Mouse (Mus musculus) gastrocnemius, postnatal 10 days (tissue): ENCODE data around the gene Tfpi. TPM values are rescaled to one million over a fixed set of nuclear protein-coding genes. Genes with fewer than 3 reads are reported as not detected.
"Not testable (repeated sequence)": the region's sequence is repeated elsewhere in the genome, so short reads cannot be mapped to it uniquely, and the experiment has no call there.

Source experiments
- DNase-seq: peaks from one replicate; pipeline ENCODE4 v3.0.0; 2021; ENCODE audit warnings: mixed read lengths
- long read RNA-seq, 2 experiments: library from polyadenylated mRNA; stranded (forward); transcript quantifications; one replicate each; pipeline ENCODE4 v2.0.0; 2021
- total RNA-seq, 2 experiments: library from RNA; stranded (reverse); gene quantifications; 2 replicates each; pipeline ENCODE4 v1.2.3; 2021

Tfpi gene
- total RNA-seq, result 10 to 100 TPM; 11.3 to 13.0 TPM
- long read RNA-seq, experiment 1, partial matches to known transcripts, result 2 of 12 reads
- long read RNA-seq, experiment 1, other reads (novel, unspliced or antisense), result 9 of 12 reads
- long read RNA-seq, experiment 2, partial matches to known transcripts, result 0 of 6 reads
- long read RNA-seq, experiment 2, other reads (novel, unspliced or antisense), result 5 of 6 reads

- no peak for DNase-seq
Measured at GRCm38 (mm10) chr2:84476577-84476976, at the start of gene Tfpi. Tfpi (minus strand) TSS chr2:84476775.

GRCm38 (mm10) chr2:84526221-84526620, 49.6 kb upstream of the Tfpi start:
- no peak for DNase-seq

- no peak for DNase-seq
Measured at GRCm38 (mm10) chr2:84525806-84526205, 49.2 kb upstream of the Tfpi start.

GRCm38 (mm10) chr2:84525047-84525446, 48.5 kb upstream of the Tfpi start:
- no peak for DNase-seq

GRCm38 (mm10) chr2:84523994-84524393, 47.4 kb upstream of the Tfpi start:
- no peak for DNase-seq

- DNase-seq, result no peak
Measured at GRCm38 (mm10) chr2:84523103-84523865, 46.7 kb upstream of the Tfpi start.

GRCm38 (mm10) chr2:84519514-84520067, 43.0 kb upstream of the Tfpi start:
- DNase-seq, result no peak

- DNase-seq, result no peak
Measured at GRCm38 (mm10) chr2:84518767-84519166, 42.2 kb upstream of the Tfpi start.

- DNase-seq, result no peak
Measured at GRCm38 (mm10) chr2:84513281-84513680, 36.7 kb upstream of the Tfpi start.

- no peak for DNase-seq
Measured at GRCm38 (mm10) chr2:84511508-84511907, 34.9 kb upstream of the Tfpi start.

- DNase-seq, result no peak
Measured at GRCm38 (mm10) chr2:84511036-84511435, 34.5 kb upstream of the Tfpi start.

- not testable (repeated sequence) for DNase-seq
Measured at GRCm38 (mm10) chr2:84504954-84505394, 28.4 kb upstream of the Tfpi start.

GRCm38 (mm10) chr2:84504285-84504684, 27.7 kb upstream of the Tfpi start:
- DNase-seq, result no peak

GRCm38 (mm10) chr2:84498921-84499320, 22.3 kb upstream of the Tfpi start:
- no peak for DNase-seq

- no peak for DNase-seq
Measured at GRCm38 (mm10) chr2:84495108-84495507, 18.5 kb upstream of the Tfpi start.

GRCm38 (mm10) chr2:84493626-84494025, 17.1 kb upstream of the Tfpi start:
- no peak for DNase-seq

- no peak for DNase-seq
Measured at GRCm38 (mm10) chr2:84491715-84492114, 15.1 kb upstream of the Tfpi start.

GRCm38 (mm10) chr2:84487705-84488291, 11.2 kb upstream of the Tfpi start:
- no peak for DNase-seq

- peak; percentile 21 for DNase-seq
Measured at GRCm38 (mm10) chr2:84481863-84482262, 5.3 kb upstream of the Tfpi start.

- peak; percentile 20 for DNase-seq
Measured at GRCm38 (mm10) chr2:84479036-84479435, 2.5 kb upstream of the Tfpi start.

GRCm38 (mm10) chr2:84477759-84478158, 1.2 kb upstream of the Tfpi start:
- DNase-seq, result no peak

GRCm38 (mm10) chr2:84476131-84476530, 444 bp downstream of the Tfpi start:
- no peak for DNase-seq

- no peak for DNase-seq
Measured at GRCm38 (mm10) chr2:84475601-84476000, 974 bp downstream of the Tfpi start.
